Mouse (Mus musculus): ENCODE data around the gene Ogfr.

Gene Ogfr

GRCm38 (mm10) chr2:180589123-180589831 lies at the start of gene Ogfr:
Gene Ogfr (plus strand): TSS chr2:180589245.
- peak; percentile 93 for DNase-seq (ENCODE audit: extremely low read depth, insufficient read length, low spot score)

- no peak for DNase-seq (ENCODE audit: extremely low read depth, insufficient read length, low spot score)
Observed at GRCm38 (mm10) chr2:180543675-180544074, 45.4 kb upstream of the Ogfr start.

DNA sequence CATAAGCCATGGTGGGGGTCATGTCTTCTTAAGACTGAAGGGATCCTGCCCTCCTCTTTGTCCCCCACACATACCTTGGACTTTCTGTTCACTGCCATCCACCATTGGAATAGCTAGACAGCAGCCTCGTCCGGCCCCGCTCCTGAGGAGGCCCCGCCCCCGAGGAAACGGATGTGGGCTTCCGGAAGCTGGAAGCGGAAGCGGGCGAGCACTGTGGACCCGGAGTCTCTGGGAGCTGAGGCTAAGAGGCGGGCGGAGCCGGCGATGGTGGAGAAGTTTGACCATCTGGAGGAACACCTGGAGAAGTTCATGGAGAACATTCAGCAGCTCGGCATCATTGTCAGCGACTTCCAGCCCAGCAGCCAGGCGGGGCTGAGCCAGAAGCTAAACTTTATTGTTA lies 44.0 kb upstream of the Ogfr start:
- DNase-seq (ENCODE audit: extremely low read depth, insufficient read length, low spot score): no peak

DNA sequence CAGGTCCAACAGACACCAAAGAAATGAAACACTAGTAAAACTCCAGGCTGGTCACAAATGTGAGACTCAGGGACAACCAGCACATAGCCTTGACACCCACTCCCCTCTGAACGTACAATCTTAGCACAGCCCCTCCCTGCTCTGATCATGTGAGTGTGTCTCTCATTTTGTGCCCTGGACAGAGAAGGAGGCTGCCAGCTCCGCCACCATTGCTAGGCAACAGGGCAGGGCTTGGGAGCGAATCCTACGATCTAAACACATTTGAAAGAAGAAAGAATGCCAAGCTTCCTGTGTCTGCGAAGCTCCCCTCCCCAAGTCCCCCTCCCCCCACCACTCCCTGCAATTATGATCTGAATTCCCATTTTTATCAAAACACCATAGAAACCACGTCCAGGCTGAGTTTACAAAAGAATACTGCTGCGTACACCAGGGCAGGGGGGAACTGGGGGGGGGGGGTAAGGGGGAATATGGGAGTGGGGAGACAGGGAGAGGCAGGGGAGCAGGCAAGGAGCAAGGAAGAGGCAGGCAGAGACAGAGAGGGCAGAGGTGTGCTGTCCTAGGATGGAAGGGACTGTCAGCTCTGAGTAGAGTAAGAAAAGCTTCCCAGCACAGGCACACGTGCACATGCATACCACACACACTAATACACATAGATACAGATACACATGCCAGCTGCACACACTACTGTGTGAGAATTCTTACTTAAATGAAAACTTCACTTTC lies 41.5 kb upstream of the Ogfr start:
- no peak for DNase-seq (ENCODE audit: extremely low read depth, insufficient read length, low spot score)

DNA sequence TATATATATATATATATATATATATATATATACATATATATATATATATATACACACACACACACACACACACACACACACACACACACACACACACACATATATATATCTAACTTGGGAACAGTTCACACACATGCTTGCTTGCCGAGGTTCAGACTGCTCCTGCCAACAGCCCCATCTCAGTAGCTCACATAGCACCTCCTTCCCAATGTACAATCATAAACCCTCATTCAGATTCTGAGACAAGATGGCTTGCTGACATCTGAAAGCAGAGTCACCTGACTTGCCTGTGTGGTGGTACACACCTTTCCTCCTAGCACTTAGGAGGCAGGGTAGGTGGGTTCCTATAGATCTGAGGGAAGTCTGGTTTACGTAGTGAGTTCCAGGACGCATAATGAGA lies 36.7 kb upstream of the Ogfr start:
- DNase-seq (ENCODE audit: extremely low read depth, insufficient read length, low spot score): no peak

GRCm38 (mm10) chr2:180555219-180555618 lies 33.8 kb upstream of the Ogfr start:
- no peak for DNase-seq (ENCODE audit: extremely low read depth, insufficient read length, low spot score)

- no peak for DNase-seq (ENCODE audit: extremely low read depth, insufficient read length, low spot score)
Observed at GRCm38 (mm10) chr2:180556470-180556869, 32.6 kb upstream of the Ogfr start.

GRCm38 (mm10) chr2:180560245-180560644 lies 28.8 kb upstream of the Ogfr start:
- no peak for DNase-seq (ENCODE audit: extremely low read depth, insufficient read length, low spot score)

DNA sequence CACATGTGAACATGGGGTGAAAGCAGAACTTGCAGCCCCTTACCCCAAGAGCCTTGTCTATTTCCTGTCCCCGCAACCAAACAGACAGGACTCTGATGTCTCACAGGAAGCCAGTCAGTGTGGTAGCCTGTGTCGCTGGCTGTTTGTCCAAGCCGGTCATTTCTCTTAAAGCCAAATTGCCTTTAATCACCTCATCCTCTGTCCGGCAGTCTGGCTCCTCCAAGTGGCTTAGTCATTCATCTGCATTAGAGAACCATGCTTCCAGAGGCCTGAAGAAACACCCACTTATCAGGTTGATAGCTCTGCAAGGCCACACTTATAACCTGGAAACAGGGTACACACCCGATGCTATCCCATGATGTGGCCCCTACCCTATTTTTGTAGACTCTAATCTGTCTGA lies 26.9 kb upstream of the Ogfr start:
- DNase-seq (ENCODE audit: extremely low read depth, insufficient read length, low spot score): no peak

DNA sequence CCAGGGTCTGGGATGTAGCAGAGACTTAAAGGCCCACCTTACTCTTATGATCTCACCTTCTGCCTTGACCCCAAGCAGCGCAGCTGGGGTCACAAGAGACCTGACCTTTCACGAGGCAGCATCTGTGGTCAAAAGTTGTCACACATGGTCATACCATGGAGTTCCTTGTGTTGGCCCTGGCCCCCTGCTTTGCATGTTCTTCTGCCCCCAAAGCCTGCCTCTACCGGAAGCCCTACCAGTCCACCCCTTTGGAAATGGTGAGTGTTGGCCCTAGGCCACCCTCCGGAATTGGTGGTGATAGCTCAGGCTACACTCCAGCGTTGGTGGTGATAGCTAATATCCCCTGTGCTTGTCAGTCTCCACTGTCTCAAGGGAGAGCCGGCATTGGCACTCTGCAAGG lies 25.7 kb upstream of the Ogfr start:
- DNase-seq (ENCODE audit: extremely low read depth, insufficient read length, low spot score): no peak

GRCm38 (mm10) chr2:180563841-180564240 lies 25.2 kb upstream of the Ogfr start:
- no peak for DNase-seq (ENCODE audit: extremely low read depth, insufficient read length, low spot score)

DNA sequence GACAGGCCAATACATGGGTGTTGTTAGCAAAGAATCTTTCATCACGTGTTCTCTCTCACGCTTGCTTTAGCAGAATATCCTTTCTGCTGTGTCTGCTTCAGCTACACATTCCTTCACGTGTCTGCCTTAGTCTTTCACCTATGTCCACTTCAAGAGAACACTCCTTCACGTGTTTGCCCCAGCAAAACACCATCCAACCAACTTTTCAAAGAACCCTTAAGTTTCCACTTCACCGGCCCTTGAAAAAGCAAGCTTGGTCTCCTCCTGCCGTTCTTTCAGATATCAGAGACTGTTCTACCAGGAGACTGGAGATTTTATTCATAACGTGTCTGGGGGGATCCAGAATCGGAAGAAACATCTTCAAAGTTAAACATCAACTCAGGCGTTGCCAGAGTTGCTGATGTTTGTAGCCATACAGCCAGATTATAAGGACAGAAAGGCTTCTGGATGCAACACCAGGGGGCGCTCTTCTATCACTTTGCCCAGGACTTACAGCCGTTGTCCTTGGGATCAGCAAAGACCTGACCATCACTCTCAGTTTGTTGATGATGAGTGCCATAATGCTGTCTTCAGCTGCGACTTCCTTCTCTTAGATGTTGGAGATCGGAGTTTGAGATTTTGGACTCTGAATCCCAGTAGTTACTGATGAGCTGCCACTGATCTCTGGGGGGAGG lies 22.7 kb upstream of the Ogfr start:
- DNase-seq (ENCODE audit: extremely low read depth, insufficient read length, low spot score): no peak

- DNase-seq (ENCODE audit: extremely low read depth, insufficient read length, low spot score): no peak
Observed at GRCm38 (mm10) chr2:180569028-180569643, 19.9 kb upstream of the Ogfr start.

DNA sequence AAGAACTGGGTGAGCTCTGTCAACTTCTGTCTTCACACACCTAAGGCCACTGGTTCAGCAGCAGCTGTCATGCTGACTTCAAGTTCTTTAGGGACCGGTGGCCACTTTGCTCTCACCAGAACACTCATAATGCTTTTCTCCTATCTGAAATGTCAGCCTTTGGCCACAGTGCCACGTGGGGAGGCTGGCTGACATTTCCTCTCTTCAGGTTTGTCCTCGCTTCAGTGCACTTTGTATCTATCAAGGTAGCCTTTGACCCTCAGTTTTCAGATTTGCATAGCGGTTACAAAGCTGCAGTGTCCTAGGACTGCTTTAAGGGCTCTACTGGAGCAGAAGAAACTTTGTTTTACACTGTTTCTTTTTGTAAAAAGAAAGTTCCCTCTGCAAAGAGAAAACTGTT lies 12.6 kb upstream of the Ogfr start:
- no peak for DNase-seq (ENCODE audit: extremely low read depth, insufficient read length, low spot score)

GRCm38 (mm10) chr2:180578686-180579085 lies 10.4 kb upstream of the Ogfr start:
- DNase-seq (ENCODE audit: extremely low read depth, insufficient read length, low spot score): peak; percentile 54

- peak; percentile 41 for DNase-seq (ENCODE audit: extremely low read depth, insufficient read length, low spot score)
Observed at GRCm38 (mm10) chr2:180581002-180581401, 8.0 kb upstream of the Ogfr start, which contains the start of gene Mrgbp. Gene Mrgbp (plus strand): TSS chr2:180581304.

GRCm38 (mm10) chr2:180582481-180583153 lies 6.4 kb upstream of the Ogfr start:
- peak; percentile 96 for DNase-seq (ENCODE audit: extremely low read depth, insufficient read length, low spot score)

DNA sequence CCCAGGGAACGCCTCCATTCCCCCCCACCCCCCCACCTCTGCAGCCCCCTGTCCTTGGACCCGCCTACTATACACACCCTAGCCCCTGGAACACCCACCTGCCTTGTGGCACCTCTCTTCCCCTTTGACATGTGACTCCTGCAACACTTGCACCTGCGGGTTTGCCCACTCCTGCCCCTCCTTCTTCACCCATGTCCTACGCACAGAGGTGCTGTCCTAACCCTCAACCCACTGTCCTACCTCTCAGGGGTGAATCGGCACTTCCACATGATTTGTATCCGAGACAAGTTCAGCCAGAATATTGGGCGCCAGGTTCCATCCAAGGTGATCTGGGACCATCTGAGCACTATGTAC lies 5.9 kb upstream of the Ogfr start:
- DNase-seq (ENCODE audit: extremely low read depth, insufficient read length, low spot score): no peak

DNA sequence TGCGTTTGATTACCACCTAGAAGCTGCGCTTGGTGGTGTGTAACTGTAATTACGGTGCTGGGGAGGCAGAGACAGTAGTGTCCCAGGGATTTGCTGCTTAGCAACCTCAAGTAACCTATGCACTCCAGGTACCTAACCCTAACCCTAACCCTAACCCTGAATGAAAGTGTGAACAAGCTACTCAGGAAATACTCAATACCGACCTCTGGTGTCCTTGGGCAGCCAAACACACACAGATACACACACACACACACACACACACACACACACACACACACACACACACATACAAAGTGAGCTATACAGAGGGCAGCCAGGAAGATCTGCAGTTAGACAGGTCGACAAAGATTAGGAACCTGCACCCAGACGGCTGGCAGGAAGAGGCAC lies 316 bp upstream of the Ogfr start:
- DNase-seq (ENCODE audit: extremely low read depth, insufficient read length, low spot score): no peak

DNA sequence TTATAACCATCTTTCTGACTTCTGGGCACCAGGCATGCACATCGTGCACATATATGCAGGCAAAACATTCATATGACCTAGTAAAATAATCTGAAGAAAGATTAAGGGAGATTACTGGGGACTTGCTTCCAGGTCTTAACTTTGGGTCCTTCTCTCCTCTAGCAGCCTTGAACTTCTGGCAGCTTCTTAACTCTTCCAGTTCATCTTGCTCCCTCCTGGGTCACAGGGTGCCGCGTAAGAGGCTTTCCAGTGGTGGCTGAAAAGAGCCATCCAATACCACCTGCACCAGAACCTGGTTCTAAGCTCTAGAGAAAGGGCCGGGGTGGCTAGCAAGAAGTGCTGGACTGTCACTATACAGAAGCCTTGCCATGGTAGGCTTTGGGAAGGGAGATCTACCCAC lies 8.4 kb downstream of the Ogfr start, which contains the start of gene Col9a3:
Gene Col9a3 (plus strand): TSS at position 301 of the 400 bp plus-strand sequence.
- DNase-seq (ENCODE audit: extremely low read depth, insufficient read length, low spot score): no peak
